Mouse (Mus musculus): ENCODE measurements around the gene Nhlrc3.

- TF ChIP-seq CTCF (IDR thresholded peaks at IDR 0.05; ENCODE audit: extremely low read depth, insufficient read depth, insufficient read length, insufficient replicate concordance) (no peak), POLR2A (IDR thresholded peaks at IDR 0.05; ENCODE audit: low read depth, low read length) (no peak)
These were observed 17.6 kb downstream of the Nhlrc3 start for GRCm38 (mm10) chr3:53445540-53445939.
